Mouse (Mus musculus) forebrain, embryonic 12.5 days (tissue): Measurements from ENCODE around the gene Mrps12. TPM values are rescaled to one million over a fixed set of nuclear protein-coding genes. Genes with fewer than 3 reads are reported as not detected.
A peak's percentile ranks its signal among the peaks of the same experiment; 100 is the strongest.

Source experiments
- ATAC-seq: fragments of 200-750 bp; cut with Nextera tagmentation; 2 replicates; pipeline ENCODE4 v1.8.0; 2017; ENCODE audit warnings: moderate TSS enrichment; ENCODE audit not compliant: low FRiP score
- H3K27ac ChIP-seq: fragments of 300-500 bp; sonication (generic); 2 replicates; pipeline ENCODE4 v1.5.1; 2016; ENCODE audit warnings: mild to moderate bottlenecking
- H3K27me3 ChIP-seq: fragments of 300-500 bp; sonication (generic); 2 replicates; pipeline ENCODE4 v1.6.1; 2016; ENCODE audit warnings: mild to moderate bottlenecking
- H3K36me3 ChIP-seq: fragments of 300-500 bp; sonication (generic); replicated peaks from 2 replicates; pipeline ENCODE4 v1.6.1; 2016; ENCODE audit warnings: mild to moderate bottlenecking
- H3K4me1 ChIP-seq: fragments of 300-500 bp; sonication (generic); 2 replicates; pipeline ENCODE4 v1.6.1; 2016
- H3K4me2 ChIP-seq: fragments of 300-500 bp; sonication (generic); 2 replicates; pipeline ENCODE4 v1.6.1; 2016; ENCODE audit warnings: mild to moderate bottlenecking, moderate library complexity
- H3K4me3 ChIP-seq: fragments of 300-500 bp; sonication (generic); replicated peaks from 2 replicates; pipeline ENCODE4 v1.5.1; 2016; ENCODE audit warnings: mild to moderate bottlenecking
- H3K9ac ChIP-seq: fragments of 300-500 bp; sonication (generic); 2 replicates; pipeline ENCODE4 v1.6.1; 2016; ENCODE audit warnings: mild to moderate bottlenecking
- H3K9me3 ChIP-seq: fragments of 300-500 bp; sonication (generic); 2 replicates; pipeline ENCODE4 v1.6.1; 2016
- WGBS: fragments of 180-500 bp; shearing (Covaris S2); methylation state at CpG from one replicate; pipeline ENCODE4 v1.1.7; 2016; 5-methylcytosine and 5-hydroxymethylcytosine counted together
- polyA plus RNA-seq: library from polyadenylated mRNA; unstranded; fragments of >200 nt; fragmentation: Nextera tagmentation; extraction: Ambion mirVana; gene quantifications from 2 replicates; pipeline ENCODE4 v1.2.1, GENCODE M21; 2016

Mrps12 gene
- polyA plus RNA-seq: 118 and 131 TPM in 2 replicates

GRCm38 (mm10) chr7:28741709-28742438 is at the start of gene Mrps12, which contains the start of gene Sars2:
TSS of gene Mrps12 (minus strand) at chr7:28741820.
TSS of gene Sars2 (plus strand) at chr7:28741992.
- Histone ChIP-seq H3K4me2 (peak within 1 kb of the TSS; percentile 91), H3K4me1 (peaks cover 15% of the 10 kb centered on the region), H3K27ac (peak within 1 kb of the TSS; percentile 71), H3K9ac (peak within 1 kb of the TSS; percentile 82), H3K27me3 (no peaks in the 10 kb centered on the region), H3K4me3 (peak within 1 kb of the TSS; percentile 65), H3K36me3 (peaks cover 41% of the 10 kb centered on the region), H3K9me3 (no peaks in the 10 kb centered on the region)
- peak; percentile 99 for ATAC-seq
- WGBS: under 1% methylated on average over 39 of the region's 39 CpGs

GRCm38 (mm10) chr7:28790066-28790806 is 48.6 kb upstream of the Mrps12 start:
- ATAC-seq: no peak

GRCm38 (mm10) chr7:28789235-28789634 is 47.6 kb upstream of the Mrps12 start:
- no peak overlapping the region for H3K9ac ChIP-seq
- WGBS: 83% methylated on average over 3 of the region's 3 CpGs
- no peak overlapping the region for H3K4me2 ChIP-seq
- H3K4me1 ChIP-seq: no peaks in the 10 kb centered on the region
- no peaks in the 10 kb centered on the region for H3K27me3 ChIP-seq
- H3K36me3 ChIP-seq: peaks cover 23% of the 10 kb centered on the region
- no peaks in the 10 kb centered on the region for H3K9me3 ChIP-seq
- no peak overlapping the region for H3K27ac ChIP-seq
- H3K4me3 ChIP-seq: no peak overlapping the region
- ATAC-seq: no peak

More at GRCm38 (mm10) chr7:28790066-28790806, 48.6 kb upstream of the Mrps12 start:
- Histone ChIP-seq H3K9ac (no peak overlapping the region), H3K27ac (no peak overlapping the region), H3K4me3 (no peak overlapping the region), H3K9me3 (no peaks in the 10 kb centered on the region), H3K36me3 (peaks cover 22% of the 10 kb centered on the region), H3K27me3 (peaks cover 3% of the 10 kb centered on the region; the same call in 1 of the 2 replicates), H3K4me1 (no peaks in the 10 kb centered on the region), H3K4me2 (no peak overlapping the region)
- WGBS: 51% methylated on average over 8 of the region's 8 CpGs

GRCm38 (mm10) chr7:28788307-28789195 is 46.9 kb upstream of the Mrps12 start, which contains the start of gene Rinl:
TSS of gene Rinl (plus strand) at chr7:28788969.
- no peaks in the 10 kb centered on the region for H3K27me3 ChIP-seq
- H3K9me3 ChIP-seq: no peaks in the 10 kb centered on the region
- no peak for ATAC-seq
- peaks cover 23% of the 10 kb centered on the region for H3K36me3 ChIP-seq
- no peak within 1 kb of the TSS for H3K27ac ChIP-seq
- H3K4me1 ChIP-seq: no peaks in the 10 kb centered on the region
- no peak within 1 kb of the TSS for H3K4me3 ChIP-seq
- WGBS: 75% methylated on average over 4 of the region's 5 CpGs
- no peak within 1 kb of the TSS for H3K4me2 ChIP-seq
- no peak within 1 kb of the TSS for H3K9ac ChIP-seq

DNA sequence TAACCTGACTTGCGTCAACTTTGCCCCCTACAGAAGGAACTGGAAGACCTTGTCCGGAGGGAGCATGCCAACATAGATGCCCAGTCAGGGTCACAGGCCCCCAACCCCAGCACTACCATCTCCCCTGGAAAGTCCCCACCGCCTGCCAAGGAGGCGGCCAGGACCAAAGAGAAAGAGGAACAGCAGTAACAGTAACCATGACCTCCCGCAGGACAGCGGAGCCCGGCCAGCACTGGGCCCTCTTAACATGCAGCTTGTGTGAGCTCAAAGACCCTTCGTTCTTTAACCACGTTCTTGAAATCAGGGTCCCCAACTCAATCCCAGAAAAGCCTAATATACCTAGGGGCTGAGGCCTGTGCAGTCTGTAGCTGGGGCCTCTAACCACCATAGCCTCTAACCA is 46.3 kb upstream of the Mrps12 start:
- H3K27ac ChIP-seq: no peak overlapping the region
- no peak overlapping the region for H3K4me3 ChIP-seq
- H3K9ac ChIP-seq: no peak overlapping the region
- no peaks in the 10 kb centered on the region for H3K27me3 ChIP-seq
- H3K9me3 ChIP-seq: no peaks in the 10 kb centered on the region
- H3K36me3 ChIP-seq: peaks cover 26% of the 10 kb centered on the region
- WGBS: 92% methylated on average over 9 of the region's 9 CpGs
- H3K4me1 ChIP-seq: no peaks in the 10 kb centered on the region
- no peak overlapping the region for H3K4me2 ChIP-seq
- no peak for ATAC-seq

DNA sequence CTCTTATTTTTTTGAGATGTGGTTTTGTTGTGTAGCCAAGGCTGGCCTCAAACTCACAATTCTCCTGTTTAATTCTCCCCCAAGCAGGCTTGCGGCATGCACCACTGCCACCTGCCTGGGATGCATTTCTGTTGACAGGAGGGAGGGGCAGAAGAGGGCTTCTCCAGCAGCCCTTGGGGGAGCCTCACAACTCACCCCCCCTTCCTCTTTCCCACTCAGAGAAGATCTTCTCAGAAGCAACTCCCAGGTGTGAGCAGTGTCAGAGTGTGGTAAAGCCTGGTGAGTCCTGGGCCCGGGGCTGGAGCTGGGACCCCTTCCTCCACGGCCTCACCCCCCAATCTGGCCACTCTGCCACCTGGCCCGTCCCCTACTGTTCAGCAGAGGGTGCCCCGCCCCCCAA is 43.5 kb upstream of the Mrps12 start:
- Histone ChIP-seq H3K4me3 (no peak overlapping the region), H3K4me2 (no peak overlapping the region), H3K27me3 (no peaks in the 10 kb centered on the region), H3K9ac (no peak overlapping the region), H3K4me1 (peaks cover 2% of the 10 kb centered on the region; the same call in 1 of the 2 replicates), H3K27ac (no peak overlapping the region), H3K36me3 (peaks cover 29% of the 10 kb centered on the region), H3K9me3 (no peaks in the 10 kb centered on the region)
- no peak for ATAC-seq
- WGBS: 80% methylated on average over 5 of the region's 5 CpGs

DNA sequence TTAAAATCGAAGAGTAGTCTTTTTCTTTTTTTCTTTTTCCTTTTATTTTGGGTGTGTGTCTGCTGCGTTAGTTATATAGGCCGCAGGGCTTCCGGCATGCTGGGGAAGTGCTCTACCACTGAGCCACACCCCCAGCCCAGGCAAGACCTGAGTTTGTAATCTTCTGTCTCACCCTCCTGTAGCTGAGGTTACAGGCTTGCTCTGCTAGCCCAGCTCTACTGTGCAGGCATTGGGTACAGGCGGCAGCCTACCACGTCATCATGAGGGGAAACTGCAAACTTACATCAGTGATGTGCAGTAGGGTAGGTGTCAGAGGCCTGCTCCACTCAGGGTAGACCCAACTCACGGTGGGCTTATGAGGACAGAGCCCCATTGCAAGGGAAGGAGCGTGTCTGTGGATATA is 39.6 kb upstream of the Mrps12 start:
- H3K9me3 ChIP-seq: no peaks in the 10 kb centered on the region
- H3K4me3 ChIP-seq: no peak overlapping the region
- H3K27ac ChIP-seq: no peak overlapping the region
- no peak for ATAC-seq
- H3K4me2 ChIP-seq: no peak overlapping the region
- no peaks in the 10 kb centered on the region for H3K27me3 ChIP-seq
- H3K9ac ChIP-seq: no peak overlapping the region
- 91% methylated on average over 8 of the region's 8 CpGs for WGBS
- peaks cover 3% of the 10 kb centered on the region; the same call in 1 of the 2 replicates for H3K4me1 ChIP-seq
- H3K36me3 ChIP-seq: peaks cover 34% of the 10 kb centered on the region

DNA sequence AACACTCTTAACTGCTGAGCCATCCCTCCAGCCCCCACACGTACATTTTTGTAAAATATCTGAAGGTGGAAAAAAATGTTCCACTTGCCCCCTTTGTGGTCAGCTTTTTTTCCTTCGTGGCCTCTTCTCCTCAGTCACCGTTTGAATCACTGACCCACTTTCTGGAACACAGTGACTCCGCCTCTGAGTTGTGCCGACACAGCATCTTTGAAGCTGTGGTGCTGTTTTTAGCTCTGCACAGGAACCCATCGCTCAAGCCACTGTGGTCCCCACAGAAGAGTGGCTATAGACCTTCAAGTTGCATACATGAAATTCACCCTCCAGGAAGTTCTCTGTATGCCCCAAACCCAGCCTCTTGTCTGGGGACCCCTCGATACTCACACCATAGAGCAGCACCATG is 39.2 kb upstream of the Mrps12 start:
- Histone ChIP-seq H3K9me3 (no peaks in the 10 kb centered on the region), H3K4me2 (no peak overlapping the region), H3K27me3 (no peaks in the 10 kb centered on the region), H3K27ac (no peak overlapping the region), H3K4me1 (peaks cover 3% of the 10 kb centered on the region; the same call in 1 of the 2 replicates), H3K9ac (no peak overlapping the region), H3K4me3 (no peak overlapping the region), H3K36me3 (peaks cover 30% of the 10 kb centered on the region)
- no peak for ATAC-seq
- WGBS: 83% methylated on average over 7 of the region's 7 CpGs

GRCm38 (mm10) chr7:28780067-28780658 is 38.5 kb upstream of the Mrps12 start:
- no peak overlapping the region for H3K4me3 ChIP-seq
- no peaks in the 10 kb centered on the region for H3K27me3 ChIP-seq
- peak; percentile 77 for ATAC-seq
- WGBS: 47% methylated on average over 6 of the region's 6 CpGs
- no peak overlapping the region for H3K4me2 ChIP-seq
- H3K4me1 ChIP-seq: peaks cover 3% of the 10 kb centered on the region; the same call in 1 of the 2 replicates
- peaks cover 23% of the 10 kb centered on the region for H3K36me3 ChIP-seq
- H3K9ac ChIP-seq: no peak overlapping the region
- H3K9me3 ChIP-seq: no peaks in the 10 kb centered on the region
- H3K27ac ChIP-seq: no peak overlapping the region

DNA sequence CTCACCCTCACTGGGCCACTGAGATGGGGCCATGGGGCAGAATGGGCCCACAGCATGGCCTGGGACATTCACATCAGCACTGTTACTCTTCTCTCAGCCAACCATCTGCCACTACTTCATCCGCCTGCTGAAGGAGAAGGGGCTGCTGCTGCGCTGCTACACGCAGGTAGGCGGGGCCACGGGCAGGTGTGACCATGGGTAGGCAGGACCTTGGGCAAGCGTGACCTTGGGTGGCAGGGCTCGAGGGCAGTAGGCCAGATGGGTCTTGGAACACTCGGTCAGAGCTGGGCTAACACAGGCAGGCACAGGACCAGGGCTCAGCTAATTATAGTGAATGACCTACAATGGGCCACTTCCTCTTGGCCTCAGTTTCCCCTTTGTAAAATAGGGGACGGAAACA is 37.2 kb upstream of the Mrps12 start:
- Histone ChIP-seq H3K9ac (no peak overlapping the region), H3K4me3 (no peak overlapping the region), H3K36me3 (peaks cover 23% of the 10 kb centered on the region), H3K4me1 (peaks cover 3% of the 10 kb centered on the region; the same call in 1 of the 2 replicates), H3K9me3 (no peaks in the 10 kb centered on the region), H3K27me3 (no peaks in the 10 kb centered on the region), H3K4me2 (no peak overlapping the region), H3K27ac (no peak overlapping the region)
- no peak for ATAC-seq
- WGBS: 89% methylated on average over 9 of the region's 9 CpGs

GRCm38 (mm10) chr7:28775129-28775528 is 33.5 kb upstream of the Mrps12 start:
- Histone ChIP-seq H3K27me3 (no peaks in the 10 kb centered on the region), H3K9ac (no peak overlapping the region), H3K27ac (no peak overlapping the region), H3K4me1 (peaks cover under 1% of the 10 kb centered on the region; the same call in 1 of the 2 replicates), H3K4me2 (no peak overlapping the region), H3K4me3 (no peak overlapping the region), H3K9me3 (no peaks in the 10 kb centered on the region), H3K36me3 (peaks cover 25% of the 10 kb centered on the region)
- 92% methylated on average over 7 of the region's 7 CpGs for WGBS
- no peak for ATAC-seq
